Mouse (Mus musculus) neutrophil, adult 5-6 weeks (primary cell): ENCODE data around the gene Irgq. TPM values are rescaled to one million over a fixed set of nuclear protein-coding genes. Genes with fewer than 3 reads are reported as not detected.
"Not testable (repeated sequence)": the region's sequence is repeated elsewhere in the genome, so short reads cannot be mapped to it uniquely, and the experiment has no call there.

Source experiments
- ATAC-seq: fragments of 151-379, 151-347 bp; 2 replicates; pipeline ENCODE4 v1.8.0; 2017; ENCODE audit warnings: mild to moderate bottlenecking, moderate TSS enrichment; ENCODE audit not compliant: insufficient number of reproducible peaks, poor library complexity, low FRiP score, severe bottlenecking; ENCODE audit errors: extremely low read depth
- total RNA-seq: library from RNA; stranded (forward); fragments of 200-1000 nt; gene quantifications from 2 replicates; pipeline ENCODE4 v1.2.3, GENCODE M21; 2017

Irgq gene
- 12.4 and 14.0 TPM in 2 replicates for total RNA-seq

- peak; percentile 92 for ATAC-seq
Observed at GRCm38 (mm10) chr7:24530062-24530931, at the start of gene Irgq. Gene Irgq, plus strand, starts transcription at chr7:24530689.

DNA sequence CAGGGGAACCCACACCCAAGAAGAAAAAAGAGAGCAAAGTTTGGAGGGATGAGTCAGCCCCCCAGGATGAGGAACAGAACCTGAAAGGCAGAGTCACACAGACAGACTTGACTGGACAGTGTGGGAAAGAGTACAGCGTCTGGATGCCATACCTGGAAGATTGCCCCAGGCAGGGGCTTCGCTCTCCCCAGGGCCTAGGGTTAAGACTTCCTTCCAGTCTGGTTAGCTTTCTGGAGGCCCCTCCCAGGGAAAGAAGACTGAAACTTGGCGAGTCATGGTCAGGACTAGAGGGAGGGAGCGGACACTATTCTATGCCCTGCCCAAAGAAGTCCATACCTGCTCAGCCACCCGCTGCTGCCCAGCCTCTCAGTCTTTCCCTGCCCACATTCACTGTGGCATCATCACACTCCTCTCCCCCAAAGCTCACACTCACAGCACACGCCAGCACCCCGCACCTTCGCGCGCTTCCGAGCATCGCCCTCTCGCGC is 49.5 kb upstream of the Irgq start:
- no peak for ATAC-seq

- ATAC-seq, result peak; percentile 51
Observed at GRCm38 (mm10) chr7:24481474-24482207, 48.8 kb upstream of the Irgq start, which contains the start of gene Cadm4. Gene Cadm4, plus strand, starts transcription at chr7:24482023.

DNA sequence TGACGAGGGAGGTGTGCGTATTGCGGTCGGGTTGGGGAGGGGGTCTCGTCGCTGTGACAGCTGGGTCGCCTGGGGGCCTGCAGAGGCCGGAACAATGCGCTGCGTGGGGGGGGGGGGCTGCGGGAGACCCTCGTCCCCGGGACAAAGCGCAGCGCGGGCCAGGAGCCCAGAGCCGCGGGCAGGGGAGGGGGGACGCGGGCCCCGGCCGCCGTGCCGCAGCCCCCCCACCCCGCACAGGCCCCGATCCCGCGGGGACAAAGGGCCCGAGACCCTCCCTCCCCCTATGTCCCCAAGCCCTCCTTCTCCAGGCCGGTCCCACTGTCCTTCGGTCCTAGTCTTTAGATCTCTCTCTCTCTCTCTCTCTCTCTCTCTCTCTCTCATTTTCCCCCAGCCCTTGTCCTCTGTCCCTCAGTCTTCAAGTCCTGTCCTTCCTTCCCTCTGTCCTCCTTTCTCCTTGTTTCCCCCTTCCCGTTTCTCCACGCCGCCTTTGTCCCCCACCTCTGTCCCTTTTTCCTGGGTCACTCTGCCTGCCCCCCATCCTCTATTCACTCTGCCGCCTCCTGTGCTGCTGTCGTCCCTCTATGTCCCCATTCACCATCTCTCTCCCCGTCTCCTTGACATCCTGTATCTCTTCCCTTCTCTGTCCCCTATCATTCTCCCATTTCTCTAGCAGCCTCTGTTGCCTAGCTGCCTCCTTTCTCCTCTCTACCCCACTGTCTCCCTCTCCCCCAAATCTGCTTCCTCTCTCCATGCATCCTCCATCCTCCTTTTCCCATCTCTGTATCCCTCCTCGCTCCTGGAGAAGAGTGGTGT is 48.1 kb upstream of the Irgq start:
- ATAC-seq, result no peak

GRCm38 (mm10) chr7:24483291-24483690 is 47.2 kb upstream of the Irgq start:
- not testable (repeated sequence) for ATAC-seq

DNA sequence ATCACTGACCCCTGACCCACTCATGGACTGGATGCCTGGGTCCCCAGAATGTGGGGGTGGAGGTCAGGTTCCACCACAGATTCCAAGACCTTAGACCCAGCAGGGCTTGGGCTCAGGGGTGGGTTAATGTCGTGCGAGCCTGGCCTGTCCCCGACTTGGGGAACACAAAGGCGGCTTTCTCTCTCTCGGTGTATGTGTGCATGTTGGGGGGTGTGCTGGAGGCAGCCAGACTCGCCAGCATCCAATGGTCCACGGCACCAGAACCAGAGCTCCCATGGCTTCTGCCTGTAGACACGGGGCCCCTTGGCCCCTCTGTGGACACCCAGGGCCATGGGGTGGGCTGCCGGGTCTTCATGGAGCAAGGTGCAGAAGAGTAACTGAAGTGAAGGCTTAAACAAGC is 45.0 kb upstream of the Irgq start:
- ATAC-seq, result no peak

DNA sequence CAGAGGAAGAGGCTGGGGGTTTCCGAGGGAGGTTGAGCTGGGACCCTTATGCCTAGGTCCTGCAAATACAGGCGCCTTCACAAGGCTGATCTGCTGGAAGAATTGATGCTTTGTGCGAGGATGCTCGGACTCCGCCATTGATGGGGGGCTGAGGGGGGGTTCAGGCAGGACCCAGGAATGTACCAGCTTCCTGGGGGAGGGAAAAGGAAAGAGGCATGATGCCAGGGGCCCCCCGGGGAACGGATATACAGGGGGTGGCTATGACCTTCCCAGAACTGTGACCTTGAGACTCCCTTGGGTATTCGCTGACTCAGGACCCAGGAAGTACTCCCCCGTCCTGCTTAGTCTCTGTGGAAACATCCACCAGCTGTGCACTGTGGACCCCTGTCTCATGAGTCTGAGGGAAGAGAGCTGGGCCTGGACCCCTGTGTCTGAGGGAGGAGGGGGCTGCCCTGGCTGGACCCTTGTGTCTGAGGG is 43.8 kb upstream of the Irgq start:
- no peak for ATAC-seq

DNA sequence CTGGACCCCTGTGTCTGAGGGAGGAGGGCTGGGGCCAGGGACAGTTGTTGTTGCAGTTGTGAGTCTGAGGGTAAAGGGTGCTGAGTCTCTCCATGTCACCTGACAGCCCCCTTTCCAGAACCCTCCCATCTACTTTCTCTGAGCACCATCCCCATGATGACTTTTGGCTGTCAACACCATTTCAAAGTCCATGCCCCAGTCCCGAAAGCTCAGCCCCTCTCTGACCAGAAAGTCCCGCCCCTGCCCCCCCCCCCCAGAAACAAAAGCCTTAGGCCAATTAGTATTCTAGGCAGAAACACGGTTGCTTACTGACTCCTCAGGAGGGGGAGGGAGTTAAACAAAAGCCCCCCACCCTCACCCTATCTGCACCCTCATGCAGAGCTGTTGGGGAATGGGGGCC is 43.1 kb upstream of the Irgq start:
- ATAC-seq, result no peak

- ATAC-seq, result no peak
Observed at GRCm38 (mm10) chr7:24488303-24488702, 42.2 kb upstream of the Irgq start.

DNA sequence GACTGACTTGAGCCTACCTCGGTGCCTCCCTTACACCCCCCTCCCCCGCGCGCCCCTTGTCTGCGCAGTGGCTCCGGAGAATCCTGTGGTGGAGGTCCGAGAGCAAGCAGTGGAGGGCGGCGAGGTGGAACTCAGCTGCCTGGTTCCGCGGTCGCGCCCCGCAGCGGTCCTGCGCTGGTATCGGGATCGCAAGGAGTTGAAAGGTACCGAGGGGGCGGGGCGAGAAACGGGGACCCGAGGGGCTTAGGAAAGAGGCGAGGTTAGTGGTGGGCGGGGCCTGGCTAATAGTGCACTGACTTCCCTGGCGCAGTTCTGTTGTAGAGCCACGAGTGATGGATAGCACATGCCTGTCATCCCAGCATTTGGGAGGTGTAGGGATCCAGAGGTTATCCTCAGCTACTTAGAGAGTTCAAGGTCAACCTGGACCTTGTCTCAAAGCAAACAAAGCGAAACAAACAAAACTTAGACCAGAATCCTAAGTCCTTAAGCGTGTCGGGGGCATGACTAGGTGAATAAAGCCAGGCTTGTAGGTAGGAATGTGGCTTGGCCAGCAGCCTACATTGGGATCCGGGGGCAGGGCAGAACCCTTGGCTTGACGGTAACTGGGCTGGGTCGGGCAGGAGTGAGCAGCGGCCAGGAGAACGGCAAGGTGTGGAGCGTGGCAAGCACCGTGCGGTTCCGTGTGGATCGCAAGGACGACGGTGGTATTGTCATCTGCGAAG is 30.5 kb upstream of the Irgq start:
- ATAC-seq, result no peak

- ATAC-seq, result no peak
Observed at GRCm38 (mm10) chr7:24500929-24501328, 29.6 kb upstream of the Irgq start.

DNA sequence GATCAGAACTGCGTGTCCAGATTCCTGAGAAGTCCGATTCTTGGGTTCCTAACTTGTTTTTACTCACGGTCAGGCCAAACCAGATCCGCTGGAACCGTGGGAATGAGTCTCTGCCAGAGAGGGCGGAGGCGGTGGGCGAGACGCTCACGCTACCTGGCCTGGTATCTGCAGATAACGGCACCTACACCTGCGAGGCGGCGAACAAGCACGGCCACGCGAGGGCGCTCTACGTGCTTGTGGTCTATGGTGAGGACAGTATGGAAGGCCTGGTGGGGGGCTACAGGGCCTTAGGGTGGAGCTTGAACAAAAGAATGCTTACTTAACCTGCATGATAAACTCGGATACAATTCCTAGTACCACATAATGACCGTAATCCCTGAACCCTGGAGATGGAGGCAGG is 29.0 kb upstream of the Irgq start:
- no peak for ATAC-seq

- no peak for ATAC-seq
Observed at GRCm38 (mm10) chr7:24504004-24504403, 26.5 kb upstream of the Irgq start.

DNA sequence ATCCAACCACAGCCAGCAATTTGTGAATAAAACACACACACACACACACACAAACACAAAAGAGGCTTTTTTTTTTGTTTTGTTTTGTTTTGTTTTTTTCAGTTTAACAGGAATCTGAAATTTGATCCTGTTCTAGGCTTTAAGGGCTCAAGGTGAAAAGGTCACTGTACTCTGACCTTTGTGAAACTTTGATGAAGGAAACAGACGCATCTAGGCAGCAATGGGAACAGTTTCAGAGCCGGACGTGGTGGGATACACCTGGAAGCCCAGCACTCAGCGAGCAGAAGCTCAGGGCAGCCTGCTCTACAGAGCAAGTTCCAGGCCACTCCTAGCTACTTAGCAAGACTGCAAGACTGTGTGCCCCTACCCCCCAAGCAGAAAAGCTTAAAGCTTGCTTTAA is 25.6 kb upstream of the Irgq start:
- ATAC-seq, result no peak

DNA sequence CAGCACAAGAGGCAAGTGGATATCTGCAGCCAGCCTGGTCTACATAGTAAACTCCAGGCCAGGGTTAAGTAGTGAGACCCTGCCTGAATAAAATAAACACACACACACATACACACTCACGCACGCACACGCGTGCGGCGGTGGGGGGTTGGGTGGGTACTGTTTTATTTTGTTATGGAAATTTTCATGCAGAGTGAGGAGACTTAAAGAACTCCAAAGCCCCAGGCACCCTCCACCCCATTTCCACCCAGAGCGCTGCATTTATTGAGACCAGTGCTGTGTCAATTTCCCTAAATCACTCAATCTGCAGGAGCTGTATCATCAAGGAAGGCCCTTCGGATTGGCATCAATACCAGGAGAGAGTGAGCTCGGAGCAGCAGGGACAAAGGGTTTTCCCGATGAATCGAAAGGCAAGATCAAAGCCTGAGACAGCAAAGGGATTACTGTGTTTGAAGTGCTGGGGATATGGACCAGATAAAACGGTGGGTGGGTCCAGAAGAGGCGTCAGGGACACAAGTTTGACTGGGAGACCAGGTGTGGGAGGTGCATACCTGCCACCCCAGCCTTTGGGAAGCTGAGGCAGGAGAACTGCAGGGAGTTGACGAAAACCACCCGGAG is 24.9 kb upstream of the Irgq start:
- ATAC-seq, result no peak

- ATAC-seq, result no peak
Observed at GRCm38 (mm10) chr7:24506065-24506459, 24.4 kb upstream of the Irgq start.

DNA sequence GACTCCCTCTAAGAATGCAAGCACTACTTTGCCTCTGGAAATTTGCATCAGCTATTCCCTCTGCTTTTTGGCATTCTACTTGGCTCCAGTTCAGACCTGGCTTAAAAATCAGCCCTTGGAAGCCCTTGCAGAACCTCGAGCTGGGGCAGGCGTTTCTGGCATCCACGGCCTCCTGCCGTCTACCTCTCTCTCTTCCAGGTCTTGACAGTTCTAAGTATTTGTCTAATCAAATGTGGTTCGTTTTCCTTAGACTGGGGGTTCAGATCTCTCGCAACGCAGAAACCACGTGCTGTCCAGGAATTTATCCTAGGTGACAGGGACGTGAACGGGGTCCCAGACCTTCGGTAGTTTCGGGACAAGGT is 24.0 kb upstream of the Irgq start:
- ATAC-seq, result no peak
